In genomic region chr10:45229954-45230353, GRCm38 (mm10) we compare ENCODE assay signal across 11 mouse cellular contexts. TPM values are rescaled to one million over a fixed set of nuclear protein-coding genes. Genes with fewer than 3 reads are reported as not detected.
DNase-seq lines count a peak whose midpoint lies in the region; ATAC-seq and TF ChIP-seq lines count a peak whose summit lies in the region.
"Had no signal": no experiment of that assay in that cellular context is flagged by ENCODE, and none has a peak within 500 bp of the region (broad histone marks: within the 10 kb centered on the region; RNA-seq: fewer than 3 reads in every experiment).

No protein-coding gene starts in this region.

- POLR2A ChIA-PET in Patski (lab: Charles Lee), result no interaction called here

- 7% methylated on average over 4 of the region's 4 CpGs for WGBS in heart, embryonic 16.5 days

- H3K9me3 ChIP-seq in heart, embryonic 16.5 days (replicated peaks; ENCODE audit: control insufficient read depth, low read length), result no peaks in the 10 kb centered on the region
- H3K9me3 ChIP-seq: embryonic facial prominence, embryonic 12.5 days; liver, embryonic 12.5 days; neural tube, embryonic 12.5 days had no signal

- peak; percentile 34 for DNase-seq in Patski (ENCODE audit: low read depth, low spot score)
- DNase-seq in embryo, embryonic 11 days, result peak; percentile 71
- DNase-seq in lung, postnatal 25 days (ENCODE audit: low spot score), result peak; percentile 33
- DNase-seq in layer of hippocampus, adult 18-20 months (ENCODE audit: low spot score in 2 of 2), result no peak
- no peak for DNase-seq in adrenal gland, postnatal 25 days
- no peak for DNase-seq in right cerebral cortex, adult 18-20 months
- DNase-seq: adrenal gland, postnatal 36 days had no signal

- peak; percentile 79 for ATAC-seq in Patski
- ATAC-seq in heart, embryonic 16.5 days (replicated peaks; ENCODE audit: extremely low read depth, insufficient read depth, low FRiP score), result peak; percentile 96
- ATAC-seq: liver, embryonic 12.5 days had no signal

- no peak overlapping the region; the same call in 1 of the 2 replicates for H3K9ac ChIP-seq in heart, embryonic 16.5 days (ENCODE audit: low read length)
- H3K9ac ChIP-seq: embryonic facial prominence, embryonic 12.5 days; liver, embryonic 12.5 days; neural tube, embryonic 12.5 days had no signal

- H3K27ac ChIP-seq in heart, embryonic 16.5 days (ENCODE audit: low read length), result peak overlapping the region; percentile 91
- H3K27ac ChIP-seq: embryonic facial prominence, embryonic 12.5 days; liver, embryonic 12.5 days; neural tube, embryonic 12.5 days had no signal

- no peak for TF ChIP-seq CTCF in Patski (IDR thresholded peaks at IDR 0.05)

- H3K4me2 ChIP-seq in heart, embryonic 16.5 days (ENCODE audit: low read depth, low read length), result peak overlapping the region; percentile 48
- H3K4me2 ChIP-seq: embryonic facial prominence, embryonic 12.5 days; liver, embryonic 12.5 days; neural tube, embryonic 12.5 days had no signal

- CTCF ChIA-PET in Patski (lab: Charles Lee), result no interaction called here

- in situ Hi-C loops in Patski (cut with MboI; ENCODE audit: low pct_unique_long_range_greater_than_20kb), result no loop called here

- peaks cover 18% of the 10 kb centered on the region for H3K4me1 ChIP-seq in heart, embryonic 16.5 days (ENCODE audit: control insufficient read depth, insufficient read depth, low read length)
- H3K4me1 ChIP-seq: liver, embryonic 12.5 days had no signal

- no peaks in the 10 kb centered on the region for H3K36me3 ChIP-seq in heart, embryonic 16.5 days (ENCODE audit: control insufficient read depth, insufficient read depth)
- H3K36me3 ChIP-seq: embryonic facial prominence, embryonic 12.5 days; liver, embryonic 12.5 days; neural tube, embryonic 12.5 days had no signal

- H3K4me3 ChIP-seq in heart, embryonic 16.5 days (ENCODE audit: low read length), result peak overlapping the region; percentile 16; the same call in 1 of the 2 replicates
- H3K4me3 ChIP-seq: embryonic facial prominence, embryonic 12.5 days; liver, embryonic 12.5 days; neural tube, embryonic 12.5 days had no signal

- no peaks in the 10 kb centered on the region for H3K27me3 ChIP-seq in Patski
- no peaks in the 10 kb centered on the region for H3K27me3 ChIP-seq in heart, embryonic 16.5 days (ENCODE audit: control insufficient read depth, insufficient read depth, low read length)
- H3K27me3 ChIP-seq: embryonic facial prominence, embryonic 12.5 days; liver, embryonic 12.5 days; neural tube, embryonic 12.5 days had no signal

RNA-seq across cellular contexts. Expression of gene Popdc3, which starts 52.1 kb away (rescaled TPM):
- 9.9 TPM for polyA plus RNA-seq in Patski (2021)
- 46.9 and 48.4 TPM in 2 replicates for polyA plus RNA-seq in heart, embryonic 16.5 days (2015; fragmentation: Nextera tagmentation; extraction: Ambion mirVana)
- 1 to 10 TPM; 6.0 to 8.3 TPM for total RNA-seq in layer of hippocampus, adult 18-20 months (2021)
- 0.82 and 0.90 TPM in 2 replicates for total RNA-seq in adrenal gland, postnatal 25 days (2021)

Comparison
In these comparisons a context has a peak if more than half of its experiments do, and no peak if none do; other contexts are left out.
1. DNase-seq: peak in Patski (single experiment), embryo, embryonic 11 days (single experiment) and lung, postnatal 25 days (single experiment); none in layer of hippocampus, adult 18-20 months (0 of 2), adrenal gland, postnatal 25 days (single experiment) and right cerebral cortex, adult 18-20 months (single experiment).